Mouse (Mus musculus) lung, adult 18-20 months (tissue): Measurements from ENCODE around the gene Cyp39a1.

Experiments
- DNase-seq, 2 experiments: peaks; one replicate each; pipeline ENCODE4 v3.0.0; 2022; ENCODE audit warnings: mixed read lengths in 2 of 2

The Cyp39a1 gene

DNA sequence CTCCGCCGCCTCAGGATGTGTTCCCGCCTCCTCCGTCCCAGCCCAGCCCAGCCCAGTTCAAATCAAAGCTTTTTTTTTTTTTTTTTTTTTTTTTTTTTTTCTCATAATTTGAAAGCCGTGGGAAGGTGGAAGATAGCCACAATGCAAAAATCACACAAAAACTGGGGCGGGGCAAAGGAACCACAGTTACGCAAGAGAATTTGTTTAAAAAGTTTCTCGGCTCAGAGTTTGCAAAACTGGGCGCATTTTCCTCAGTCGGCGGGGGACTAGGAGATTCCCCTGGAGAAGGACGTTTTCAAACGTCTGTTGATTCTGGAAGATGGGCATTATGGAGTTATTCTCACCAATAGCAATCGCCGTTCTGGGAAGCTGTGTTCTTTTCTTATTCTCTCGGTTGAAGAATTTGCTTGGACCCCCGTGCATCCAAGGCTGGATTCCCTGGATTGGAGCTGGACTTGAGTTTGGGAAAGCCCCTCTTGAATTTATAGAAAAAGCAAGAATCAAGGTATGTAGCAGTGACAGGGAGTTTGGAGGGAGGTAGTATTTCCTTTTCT, at the start of gene Cyp39a1:
Gene Cyp39a1 (plus strand): TSS at position 136 of the 554 bp plus-strand sequence.
- DNase-seq, result no peak

DNA sequence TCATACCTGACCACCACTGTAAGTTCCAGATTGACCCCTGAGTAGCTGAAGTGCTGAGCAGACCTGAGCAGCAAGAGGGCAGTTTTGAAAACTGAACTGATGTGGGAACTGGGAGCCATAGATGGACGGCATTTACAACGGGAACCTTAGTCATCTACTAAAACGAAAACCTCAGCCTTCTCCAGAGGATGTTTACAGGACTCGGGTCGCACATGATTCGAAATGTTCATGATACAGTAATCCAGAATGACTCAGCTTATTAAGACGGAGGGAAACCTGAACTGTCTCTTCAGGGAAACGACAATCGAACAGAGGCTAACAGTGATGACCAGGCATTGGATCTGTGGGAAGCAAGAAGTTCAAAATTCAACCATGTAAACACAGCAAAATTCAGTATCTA, 48.1 kb upstream of the Cyp39a1 start:
- no peak for DNase-seq

DNA sequence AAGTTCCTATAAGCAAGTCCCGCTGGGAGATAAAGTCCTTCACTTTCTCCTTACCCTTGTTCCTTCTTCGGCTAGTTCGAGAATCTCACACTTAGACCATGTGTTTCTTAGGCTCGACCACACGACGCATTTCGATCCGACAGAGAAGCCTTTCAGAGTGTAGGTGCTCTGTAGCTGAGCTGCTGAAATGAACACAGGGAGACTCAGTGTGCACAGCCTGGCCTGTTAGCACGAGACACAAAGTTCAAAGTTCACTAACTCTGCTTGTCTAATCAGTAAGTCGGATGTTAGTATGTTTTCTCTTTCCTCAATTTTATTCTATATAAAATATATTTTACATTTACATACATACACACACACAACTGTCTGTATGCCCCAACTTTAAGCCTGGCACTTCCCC, 45.1 kb upstream of the Cyp39a1 start:
- no peak for DNase-seq

DNA sequence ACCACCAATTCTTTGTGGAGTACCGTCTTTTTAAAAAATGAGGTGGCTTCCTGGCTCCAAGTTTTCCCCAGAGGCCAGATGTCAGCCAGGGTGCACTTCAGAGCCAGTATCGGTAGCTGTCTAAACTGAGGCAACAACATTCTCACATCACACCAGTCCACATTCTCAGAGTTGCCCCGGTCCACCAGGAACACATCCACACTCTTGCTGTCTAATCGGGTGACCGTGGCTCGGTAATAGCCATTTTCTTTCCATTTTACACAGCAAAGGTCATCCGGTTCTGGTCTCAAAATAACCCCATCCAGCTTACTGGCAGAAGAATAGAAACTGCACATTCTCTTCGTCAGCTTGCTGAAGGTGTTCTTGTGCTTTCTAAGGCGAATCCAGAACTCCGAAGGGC, 39.0 kb upstream of the Cyp39a1 start:
- DNase-seq, result no peak

DNA sequence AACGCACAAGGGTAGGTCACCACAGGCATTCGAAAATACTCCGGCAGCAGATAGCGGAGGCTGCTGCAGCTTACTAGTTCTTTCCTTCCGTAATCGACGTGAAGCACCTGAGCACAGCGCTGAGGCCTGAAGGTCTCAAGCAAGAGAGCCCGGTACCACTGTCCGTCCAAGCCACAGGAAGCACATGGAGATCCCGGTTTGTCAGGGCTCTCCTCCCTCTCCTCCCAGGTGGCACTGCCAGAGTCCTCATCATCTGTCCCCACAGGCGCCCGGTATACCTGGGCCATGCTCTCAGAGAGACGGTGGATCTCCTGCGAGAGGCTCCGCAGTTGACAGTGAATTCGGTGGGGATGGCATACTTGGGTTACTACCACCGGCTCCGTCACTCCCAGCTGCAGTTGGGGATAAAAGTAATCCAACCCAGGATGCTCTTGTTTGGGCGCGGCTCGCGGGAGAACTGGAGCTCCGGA, 38.2 kb upstream of the Cyp39a1 start:
- DNase-seq, result no peak

DNA sequence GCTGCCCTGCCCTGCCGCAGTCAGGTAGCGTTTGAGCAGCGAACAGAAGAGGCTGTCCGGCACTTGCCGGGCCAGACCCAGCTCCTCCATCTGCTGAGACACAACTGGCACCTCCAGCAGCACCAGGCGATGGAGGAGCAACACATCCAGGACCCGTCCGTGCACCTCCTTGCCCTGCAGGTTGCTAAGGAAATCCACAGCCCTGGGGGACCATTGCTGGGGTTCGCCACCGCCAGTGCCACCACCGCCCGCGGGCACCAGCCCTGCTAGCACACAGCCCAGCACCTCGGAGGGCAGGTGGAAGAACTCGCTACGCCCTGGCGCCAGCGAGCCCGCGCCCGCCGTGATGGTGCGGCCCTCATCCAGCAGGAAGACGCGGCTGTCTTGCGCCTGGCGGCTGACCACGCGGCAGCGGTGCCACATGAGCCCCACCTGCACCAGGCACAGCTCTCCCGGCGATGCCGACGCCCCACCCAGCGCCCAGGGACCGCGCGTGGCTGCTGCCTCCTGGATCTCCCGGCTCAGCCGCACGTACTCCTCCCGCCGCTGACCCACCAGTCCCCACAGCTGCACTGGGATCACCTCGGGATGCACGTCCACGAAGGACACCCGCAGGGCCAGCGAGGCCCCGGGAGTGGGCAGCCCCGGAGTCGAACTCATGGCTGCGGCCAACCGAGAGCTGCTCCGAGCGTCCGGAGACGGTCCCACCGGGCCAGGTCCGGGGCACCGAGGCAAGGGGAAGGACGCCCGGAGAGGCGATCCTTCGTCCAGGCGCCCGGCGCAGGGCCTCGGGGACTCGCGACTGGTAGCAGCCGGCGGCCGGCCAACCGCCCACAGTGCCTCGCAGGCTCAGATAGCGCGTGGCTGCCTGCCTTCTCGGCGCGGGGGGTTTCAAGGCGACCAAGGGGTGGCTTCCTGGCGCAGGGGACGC, 37.5 kb upstream of the Cyp39a1 start, which contains the start of gene Tdrd6:
Gene Tdrd6 (minus strand): TSS at position 804 of the 931 bp plus-strand sequence.
- no peak for DNase-seq

DNA sequence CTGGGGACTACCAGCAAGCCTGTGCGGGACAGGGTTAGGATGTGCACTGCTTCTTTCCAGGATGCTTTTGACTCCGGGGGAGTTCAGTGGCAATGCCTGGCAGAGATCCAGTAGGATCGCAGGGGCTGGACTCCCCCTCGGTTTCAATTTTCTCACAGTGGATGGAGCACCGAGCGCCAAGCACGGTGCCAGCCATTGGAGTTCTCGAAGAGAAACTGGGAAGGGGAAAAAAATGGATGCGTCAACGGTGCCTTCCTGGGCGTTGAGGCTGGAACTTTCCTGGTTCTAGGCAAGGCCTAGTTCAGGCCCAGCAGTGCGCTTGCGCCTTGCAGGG, 36.8 kb upstream of the Cyp39a1 start:
- no peak for DNase-seq

DNA sequence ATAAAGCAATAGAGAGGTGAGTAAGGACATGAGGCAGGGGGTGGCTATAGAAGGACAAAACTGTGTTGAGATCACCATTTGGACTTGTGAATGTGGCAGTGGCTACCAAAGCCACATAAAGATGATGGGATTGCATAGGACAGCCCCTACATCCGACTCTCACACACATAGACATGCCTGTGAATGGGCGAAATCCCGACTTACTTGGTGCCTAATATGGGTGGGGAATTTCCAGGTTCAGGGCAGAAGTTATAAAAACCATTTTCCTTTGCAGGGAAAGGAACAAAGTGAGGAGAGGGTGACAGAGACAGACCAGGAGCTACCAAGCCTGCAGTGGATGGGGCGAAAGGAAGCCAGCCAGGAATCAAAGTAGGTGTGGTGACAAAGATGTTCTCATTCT, 30.1 kb upstream of the Cyp39a1 start:
- no peak for DNase-seq

DNA sequence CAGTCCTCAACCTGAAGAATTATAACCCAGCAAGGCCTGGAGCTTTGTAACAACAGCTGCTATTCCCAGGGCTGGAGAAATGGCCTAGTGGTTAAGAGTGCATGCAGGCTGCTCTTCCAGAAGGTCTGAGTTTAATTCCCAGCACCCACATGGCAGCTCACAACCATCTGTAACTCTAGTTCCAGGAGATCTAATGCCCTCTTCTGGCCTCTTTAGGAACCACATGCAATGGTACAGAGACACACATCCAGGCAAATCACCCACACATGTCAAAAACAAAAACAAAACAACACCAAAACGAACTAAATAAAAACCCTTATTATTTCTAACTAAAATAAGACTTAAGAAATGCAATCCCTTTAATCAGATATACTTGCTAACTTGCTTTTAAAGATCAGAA, 26.4 kb upstream of the Cyp39a1 start:
- DNase-seq, result no peak

DNA sequence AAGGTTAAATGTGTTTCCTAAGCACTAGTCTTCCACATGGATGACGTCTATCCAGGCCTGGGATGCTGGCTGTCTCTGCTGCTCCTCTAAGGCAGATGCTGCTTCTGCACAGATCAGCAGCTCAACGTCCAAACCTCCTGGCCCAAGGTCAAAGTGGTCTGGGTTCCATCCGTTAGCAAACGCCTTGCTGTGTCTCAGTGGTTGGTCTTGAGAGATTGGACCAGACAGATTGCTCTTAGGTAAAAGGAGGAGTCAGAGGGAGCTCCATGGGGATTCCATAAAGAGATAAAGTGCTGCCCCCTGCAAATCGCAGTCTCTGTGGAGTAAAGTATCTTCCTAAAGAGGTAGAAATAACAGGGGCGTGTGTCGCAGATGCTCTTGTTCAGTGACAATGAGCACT, 24.0 kb upstream of the Cyp39a1 start:
- no peak for DNase-seq

DNA sequence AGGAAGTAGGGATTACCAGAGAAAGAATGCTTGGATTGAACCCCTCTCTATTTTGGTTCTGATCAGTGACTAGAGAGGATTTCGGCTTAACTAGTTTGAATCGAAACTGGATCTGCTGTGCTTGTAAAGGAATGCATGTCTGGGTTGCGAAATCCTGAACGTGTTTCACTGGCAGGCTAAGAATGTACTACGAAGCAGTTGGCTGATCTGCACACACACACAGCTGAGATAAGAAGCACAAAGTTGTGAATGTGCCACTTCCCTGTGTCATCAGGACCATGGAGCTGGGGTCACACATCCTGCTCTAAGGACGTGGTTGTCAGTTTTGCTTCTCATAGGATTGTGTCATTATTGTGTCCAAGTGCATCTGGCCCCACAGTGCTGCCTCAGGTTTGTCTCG, 22.9 kb upstream of the Cyp39a1 start:
- DNase-seq, result peak; percentile 28 to 53

DNA sequence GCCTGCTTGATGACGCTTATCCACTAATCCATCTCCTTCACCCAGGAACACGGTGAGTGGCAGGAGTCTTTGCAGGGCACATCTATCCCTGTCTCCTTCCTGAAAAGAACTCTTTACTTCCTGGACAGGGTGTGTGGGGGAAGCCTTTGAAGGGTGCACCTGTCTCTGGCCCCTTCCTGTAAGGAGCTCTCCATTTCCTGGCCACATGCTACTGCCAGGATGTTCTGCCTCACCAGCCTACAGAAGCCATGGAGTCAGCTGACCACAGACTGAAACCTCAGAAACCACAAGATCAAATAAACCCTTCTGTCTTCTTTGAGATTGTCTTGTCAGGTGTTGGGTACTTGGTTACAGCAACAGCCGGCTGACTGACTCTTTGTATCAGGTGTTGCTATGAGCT, 22.1 kb upstream of the Cyp39a1 start:
- DNase-seq, result no peak

DNA sequence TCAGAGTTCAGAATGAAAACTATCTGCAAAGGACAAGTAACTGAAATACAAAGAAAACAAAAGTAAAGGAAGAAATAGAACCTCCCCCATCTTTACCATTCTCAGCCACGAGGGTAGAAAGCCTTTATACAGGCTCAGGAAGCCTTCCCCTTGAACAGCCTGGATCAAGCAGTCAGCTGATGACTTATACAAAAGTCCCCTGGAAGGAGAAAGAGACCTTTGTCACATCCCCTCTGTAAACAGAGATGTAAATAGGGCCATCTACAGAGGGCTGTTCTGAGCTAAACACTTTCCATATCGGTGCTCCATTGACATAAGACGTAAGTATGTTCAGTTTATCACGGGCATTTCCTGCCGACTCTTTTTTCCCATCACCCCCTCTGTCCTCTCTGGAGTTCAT, 20.3 kb upstream of the Cyp39a1 start:
- DNase-seq, result no peak

DNA sequence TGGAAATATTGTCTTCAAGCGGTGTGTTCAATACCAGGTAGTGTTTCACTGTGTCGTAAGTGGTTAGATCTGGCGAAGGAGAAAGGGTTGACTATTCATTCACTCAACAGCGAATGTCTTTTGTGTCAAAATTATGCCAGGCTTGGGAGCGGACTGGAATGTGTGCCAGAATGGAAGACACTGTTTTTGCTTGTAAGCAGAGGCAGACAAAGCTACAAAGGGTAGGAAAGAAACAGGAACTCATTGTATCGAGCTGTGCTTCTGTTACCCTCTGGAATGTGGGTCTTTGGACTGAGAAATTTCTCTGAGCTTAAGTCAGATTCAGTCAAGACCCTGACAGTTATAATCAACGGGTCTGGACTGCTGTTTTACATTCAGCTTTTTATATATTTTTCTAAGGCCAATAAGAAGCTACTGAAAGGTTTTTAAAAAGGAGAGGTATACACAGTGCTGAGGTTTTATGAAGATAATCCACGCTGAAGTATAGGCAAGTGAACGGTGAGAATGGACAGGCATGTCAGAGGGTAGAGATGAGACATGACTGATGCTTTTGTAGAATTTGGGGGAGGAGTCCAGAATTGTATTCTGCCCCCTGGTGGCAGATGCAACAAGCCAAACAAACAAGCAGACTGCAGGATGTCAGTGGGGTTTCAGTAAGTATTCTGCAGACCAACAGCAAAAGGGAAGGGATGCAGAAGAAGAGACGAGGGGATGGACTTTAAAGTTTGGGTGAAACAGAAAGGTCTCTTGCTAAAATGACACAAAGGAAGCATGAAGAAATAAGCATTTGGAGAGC, 17.4 kb upstream of the Cyp39a1 start:
- no peak for DNase-seq

DNA sequence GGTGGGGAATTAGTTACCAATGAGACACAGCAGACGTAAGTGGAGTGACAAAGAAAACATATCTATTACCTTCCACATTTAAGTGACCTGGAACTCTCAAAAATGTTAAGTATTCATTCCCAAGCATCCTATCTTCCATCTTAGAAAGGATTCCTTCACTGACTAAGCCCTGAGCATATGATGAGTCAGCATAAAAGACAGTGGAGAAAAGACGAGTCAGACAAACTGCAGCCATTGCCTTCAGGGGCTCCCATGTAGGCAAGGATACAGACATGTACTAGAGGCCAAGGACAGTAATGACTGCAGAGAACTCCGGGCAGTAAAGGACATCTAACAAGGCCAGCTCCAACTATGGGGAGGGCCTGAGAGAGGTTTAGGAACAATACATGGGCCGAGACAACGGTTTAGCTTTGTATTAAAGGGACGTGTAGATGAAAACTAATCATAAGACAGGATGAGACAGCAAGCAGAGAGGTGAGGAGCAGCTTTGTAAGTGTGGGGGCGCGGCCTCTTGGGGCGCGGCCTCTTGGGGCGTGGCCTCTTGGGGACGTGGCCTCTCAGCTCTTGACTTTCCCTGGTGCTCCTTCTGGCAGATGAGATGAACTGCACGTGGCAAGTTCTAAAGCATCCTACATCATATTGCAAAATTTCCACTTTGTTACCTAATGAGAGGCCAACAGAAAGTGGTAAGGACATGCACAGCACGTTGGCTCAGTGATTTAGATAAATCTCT, 15.7 kb upstream of the Cyp39a1 start:
- no peak for DNase-seq

DNA sequence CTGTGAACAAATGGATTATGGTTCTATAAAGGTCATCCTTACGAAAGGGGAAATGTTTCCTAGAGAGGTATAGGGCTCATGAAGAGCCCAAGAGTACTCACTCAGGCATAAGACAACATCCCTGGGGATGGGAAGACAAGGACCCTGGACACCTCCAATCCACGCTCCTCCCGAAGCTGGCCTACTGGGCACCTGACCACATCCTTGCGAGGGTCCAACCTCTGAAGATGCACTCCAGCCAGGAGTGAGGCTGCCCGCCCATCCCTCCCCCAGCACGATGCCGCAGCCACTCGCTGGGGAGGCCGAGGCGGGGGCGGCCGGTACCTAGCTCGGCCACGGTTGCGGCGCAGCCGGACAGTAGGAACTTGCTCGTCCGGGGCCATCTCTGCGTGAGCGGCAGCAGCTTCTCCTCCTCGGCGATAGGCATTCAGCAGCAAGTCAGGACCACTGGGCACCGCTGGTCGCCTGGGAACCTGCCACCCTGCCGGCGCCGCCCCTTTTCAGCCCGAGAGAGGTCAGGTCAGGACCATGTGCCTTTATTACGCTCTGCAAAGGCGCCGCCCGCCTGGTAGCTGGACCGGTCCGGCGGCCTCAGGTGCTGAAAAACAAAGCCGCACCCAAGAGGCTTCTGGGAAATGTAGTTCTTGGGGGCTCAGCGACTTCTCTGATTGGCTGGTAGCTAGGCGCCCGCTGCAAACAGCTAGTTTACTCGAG, 492 bp upstream of the Cyp39a1 start, which contains the start of gene Slc25a27:
Gene Slc25a27 (minus strand): TSS at position 639 of the 714 bp plus-strand sequence.
- peak; percentile 96 to 97 for DNase-seq

DNA sequence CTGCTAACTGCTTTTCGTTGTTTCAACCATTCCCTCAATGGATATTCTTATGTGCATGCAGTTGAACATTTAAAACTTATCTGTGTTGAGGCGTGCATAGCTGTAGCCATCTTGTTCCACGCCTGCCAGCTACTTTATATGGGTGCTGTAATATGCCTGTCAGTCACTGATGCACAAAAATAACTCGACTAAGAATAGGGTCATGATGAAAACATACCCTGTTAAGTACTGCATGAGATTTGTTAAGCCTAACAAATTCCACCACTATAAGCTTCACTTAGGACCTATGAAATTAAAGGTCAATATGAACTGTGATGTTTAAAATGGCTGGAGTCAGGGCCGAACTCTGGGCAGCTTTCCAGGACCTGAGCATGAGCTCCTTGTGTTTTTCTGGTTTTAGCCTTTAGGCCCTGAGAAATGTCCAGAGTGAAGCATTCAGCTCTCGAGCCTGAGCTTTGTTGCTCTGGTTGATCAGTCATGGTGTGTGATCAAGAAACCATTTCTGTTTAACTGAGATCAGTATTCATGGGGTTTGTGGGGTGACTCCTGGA, 2.0 kb downstream of the Cyp39a1 start:
- DNase-seq, result no peak

DNA sequence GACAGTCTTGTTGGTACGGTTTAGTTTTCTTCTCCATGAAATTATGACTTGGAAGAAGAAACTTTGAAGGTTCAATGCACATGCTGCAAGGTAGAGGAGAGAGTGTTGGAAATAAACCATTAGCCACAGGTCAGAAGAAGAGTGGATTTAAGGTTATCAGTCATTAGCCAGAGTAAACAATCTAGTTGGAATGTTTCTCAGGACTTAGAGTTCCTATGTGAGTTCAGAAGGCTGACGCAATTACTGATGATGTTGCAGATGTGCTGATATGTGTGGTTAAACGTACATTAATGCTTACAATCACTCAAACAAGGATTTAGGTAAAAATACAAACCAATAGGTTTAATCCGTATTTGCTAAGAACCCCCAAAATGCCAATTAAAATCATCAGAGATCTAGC, 4.7 kb downstream of the Cyp39a1 start:
- no peak for DNase-seq

DNA sequence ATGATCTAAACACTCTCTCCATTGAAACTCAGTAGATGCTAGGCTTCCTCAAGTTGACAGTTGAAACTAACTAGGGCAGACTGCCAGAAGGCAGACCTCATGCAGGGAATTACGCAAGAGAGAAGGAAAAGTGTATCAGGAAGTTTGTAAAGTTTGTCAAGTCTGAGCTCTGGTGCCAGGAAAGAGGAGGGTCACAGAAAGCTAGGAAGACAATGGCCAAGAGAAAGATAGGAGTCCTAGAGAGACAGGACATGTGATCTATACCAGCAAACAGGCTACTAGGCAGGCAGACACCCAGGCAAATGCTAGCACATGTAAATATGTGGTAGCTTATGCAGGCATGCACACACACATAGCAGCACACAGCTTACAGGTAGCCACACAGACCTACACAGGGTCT, 8.0 kb downstream of the Cyp39a1 start:
- peak; percentile 68 to 78 for DNase-seq

DNA sequence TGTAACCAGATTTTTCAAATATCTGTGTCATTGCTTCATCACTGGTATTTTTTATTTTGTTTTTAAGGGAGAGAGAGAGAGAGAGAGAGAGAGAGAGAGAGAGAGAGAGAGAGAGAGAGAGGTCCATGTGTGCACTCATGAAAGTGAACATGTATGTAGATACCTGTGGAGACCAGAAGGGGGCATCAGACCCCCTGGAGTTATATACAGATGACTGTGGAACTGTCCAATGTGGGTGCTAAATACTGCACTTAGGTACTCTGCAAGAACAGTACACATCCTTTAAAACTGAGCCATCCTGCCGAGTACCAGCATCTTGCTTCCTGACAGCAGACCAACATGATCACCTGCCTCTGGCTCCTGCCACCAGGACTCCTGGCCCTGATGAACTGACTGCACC, 9.0 kb downstream of the Cyp39a1 start:
- no peak for DNase-seq

DNA sequence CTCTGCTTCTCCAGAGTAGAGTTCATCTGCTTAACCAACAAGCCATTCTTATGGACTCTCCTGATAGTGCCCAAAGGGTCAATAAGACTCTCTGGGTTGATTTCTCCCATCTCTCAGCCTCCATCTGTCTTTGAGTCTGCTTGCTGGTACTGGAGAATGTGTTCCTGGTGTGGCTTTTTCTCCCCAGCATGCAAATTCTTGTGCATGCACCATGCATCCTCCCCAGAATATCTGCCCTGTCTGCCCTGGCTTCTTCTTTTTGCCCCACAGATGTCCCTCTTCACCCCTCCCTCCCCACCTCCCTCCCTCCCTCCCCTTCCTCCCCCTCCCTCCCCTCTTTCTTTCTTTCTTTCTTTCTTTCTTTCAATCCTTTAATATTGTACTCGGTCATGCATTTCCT, 10.1 kb downstream of the Cyp39a1 start:
- DNase-seq, result no peak

DNA sequence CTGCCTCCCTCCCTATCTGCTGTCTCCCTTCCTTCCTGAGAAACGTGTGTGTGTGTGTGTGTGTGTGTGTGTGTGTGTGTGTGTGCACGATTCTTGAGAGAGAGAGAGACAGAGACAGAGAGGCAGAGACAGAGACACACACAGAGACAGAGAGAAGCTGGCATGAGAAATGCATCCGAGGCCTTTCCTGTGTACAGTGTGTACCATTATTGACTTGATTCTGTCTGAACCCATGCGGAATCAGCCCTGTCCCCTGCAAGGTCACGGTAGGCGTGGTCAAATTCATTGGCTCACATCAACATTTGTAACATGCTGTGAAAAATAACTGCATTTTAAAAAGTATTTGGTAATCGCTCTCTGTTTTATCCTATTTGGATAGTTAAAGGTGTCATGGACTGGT, 16.9 kb downstream of the Cyp39a1 start:
- no peak for DNase-seq
